Mouse (Mus musculus) midbrain, embryonic 11.5 days (tissue): Measurements from ENCODE around the gene Dgkz. TPM values are rescaled to one million over a fixed set of nuclear protein-coding genes. Genes with fewer than 3 reads are reported as not detected.

Experiments
- ATAC-seq: fragments of 200-750 bp; cut with Nextera tagmentation; 2 replicates; pipeline ENCODE4 v1.8.0; 2017; ENCODE audit warnings: moderate TSS enrichment, moderate library complexity; ENCODE audit not compliant: low FRiP score
- DNase-seq: peaks from one replicate; pipeline ENCODE4 v3.0.0; 2015; ENCODE audit warnings: low spot score; ENCODE audit errors: missing footprints
- H3K27ac ChIP-seq: fragments of 300-500 bp; sonication (generic); 2 replicates; pipeline ENCODE4 v1.5.1; 2014; ENCODE audit warnings: low read depth, low read length
- H3K27me3 ChIP-seq: fragments of 300-500 bp; sonication (generic); 2 replicates; pipeline ENCODE4 v1.6.1; 2014; ENCODE audit warnings: mild to moderate bottlenecking, low read length, moderate library complexity, mixed read lengths; ENCODE audit not compliant: control insufficient read depth, insufficient read depth
- H3K36me3 ChIP-seq: fragments of 300-500 bp; sonication (generic); 2 replicates; pipeline ENCODE4 v1.6.1; 2014; ENCODE audit warnings: mild to moderate bottlenecking, low read length, moderate library complexity, mixed read lengths; ENCODE audit not compliant: control insufficient read depth, insufficient read depth
- H3K4me1 ChIP-seq: fragments of 300-500 bp; sonication (generic); 2 replicates; pipeline ENCODE4 v1.6.1; 2014; ENCODE audit warnings: low read length; ENCODE audit not compliant: control insufficient read depth, insufficient read depth
- H3K4me2 ChIP-seq: fragments of 300-500 bp; sonication (generic); 2 replicates; pipeline ENCODE4 v1.6.1; 2014; ENCODE audit warnings: mild to moderate bottlenecking, moderate library complexity
- H3K4me3 ChIP-seq: fragments of 300-500 bp; sonication (generic); 2 replicates; pipeline ENCODE4 v1.5.1; 2014; ENCODE audit warnings: low read depth, low read length
- H3K9ac ChIP-seq: fragments of 300-500 bp; sonication (generic); 2 replicates; pipeline ENCODE4 v1.6.1; 2014; ENCODE audit warnings: low read length
- H3K9me3 ChIP-seq: fragments of 300-500 bp; sonication (generic); 2 replicates; pipeline ENCODE4 v1.6.1; 2016; ENCODE audit warnings: low read length; ENCODE audit not compliant: control insufficient read depth
- WGBS: fragments of 180-500 bp; shearing (Covaris S2); extraction: QIAGEN DNeasy Blood & Tissue Kit; methylation state at CpG from one replicate; pipeline ENCODE4 v1.1.7; 2014; 5-methylcytosine and 5-hydroxymethylcytosine counted together
- polyA plus RNA-seq: library from polyadenylated mRNA; unstranded; fragments of >200 nt; fragmentation: Nextera tagmentation; extraction: Ambion mirVana; gene quantifications from 2 replicates; pipeline ENCODE4 v1.2.1, GENCODE M21; 2014

Dgkz gene
- polyA plus RNA-seq, 1 experiment from 2014 or later = 23.7 TPM

- H3K9ac ChIP-seq = no peak overlapping the region
- 67% methylated on average over 8 of the region's 8 CpGs for WGBS
- DNase-seq (no peak), ATAC-seq (no peak)
- no peak overlapping the region for H3K4me3 ChIP-seq
- H3K4me2 ChIP-seq = no peak overlapping the region
- H3K4me1 ChIP-seq = peaks cover 31% of the 10 kb centered on the region
- no peaks in the 10 kb centered on the region for H3K27me3 ChIP-seq
- H3K36me3 ChIP-seq = peaks cover 9% of the 10 kb centered on the region
- H3K9me3 ChIP-seq = no peaks in the 10 kb centered on the region
- no peak overlapping the region; the same call in 1 of the 2 replicates for H3K27ac ChIP-seq
Measured at GRCm38 (mm10) chr2:91934016-91934415, 41.6 kb downstream of the Dgkz start.

GRCm38 (mm10) chr2:91933471-91933870, 42.2 kb downstream of the Dgkz start:
- no peaks in the 10 kb centered on the region for H3K9me3 ChIP-seq
- peaks cover 6% of the 10 kb centered on the region; the same call in 1 of the 2 replicates for H3K36me3 ChIP-seq
- H3K4me3 ChIP-seq = no peak overlapping the region
- H3K9ac ChIP-seq = peak overlapping the region; percentile 99
- peaks cover 31% of the 10 kb centered on the region for H3K4me1 ChIP-seq
- peak overlapping the region; percentile 94; the same call in 1 of the 2 replicates for H3K4me2 ChIP-seq
- no peak for DNase-seq
- no peak for ATAC-seq
- H3K27me3 ChIP-seq = no peaks in the 10 kb centered on the region
- peak overlapping the region; percentile 51; the same call in 1 of the 2 replicates for H3K27ac ChIP-seq
- 26% methylated on average over 9 of the region's 9 CpGs for WGBS

- Histone ChIP-seq H3K9ac (peak overlapping the region; percentile 99), H3K4me2 (peak overlapping the region; percentile 94), H3K9me3 (no peaks in the 10 kb centered on the region), H3K36me3 (peaks cover 6% of the 10 kb centered on the region; the same call in 1 of the 2 replicates), H3K4me3 (no peak overlapping the region), H3K27ac (peak overlapping the region; percentile 98), H3K27me3 (no peaks in the 10 kb centered on the region), H3K4me1 (peaks cover 34% of the 10 kb centered on the region)
- DNase-seq (peak; percentile 85), ATAC-seq (no peak)
- WGBS = 13% methylated on average over 6 of the region's 6 CpGs
Measured at GRCm38 (mm10) chr2:91932737-91933350, 42.8 kb downstream of the Dgkz start.

GRCm38 (mm10) chr2:91932160-91932711, 43.4 kb downstream of the Dgkz start, which contains the start of gene Mdk:
TSS of gene Mdk (minus strand) at chr2:91932297.
- whole genome bisulfite sequencing = under 1% methylated on average over 16 of the region's 16 CpGs

GRCm38 (mm10) chr2:91931328-91932159, 44.1 kb downstream of the Dgkz start:
- ATAC-seq = peak; percentile 86
- 1% methylated on average over 48 of the region's 50 CpGs for WGBS
- Histone ChIP-seq H3K36me3 (no peaks in the 10 kb centered on the region), H3K4me2 (peak overlapping the region; percentile 94), H3K4me1 (peaks cover 34% of the 10 kb centered on the region), H3K27ac (peak overlapping the region; percentile 98), H3K4me3 (peak overlapping the region; percentile 84), H3K27me3 (no peaks in the 10 kb centered on the region), H3K9me3 (no peaks in the 10 kb centered on the region), H3K9ac (peak overlapping the region; percentile 99)
- DNase-seq = peak; percentile 99

More at GRCm38 (mm10) chr2:91932160-91932711, 43.4 kb downstream of the Dgkz start, which contains the start of gene Mdk:
- peak within 1 kb of the TSS; percentile 94 for H3K4me2 ChIP-seq
- peak; percentile 96 for DNase-seq
- peak; percentile 17 for ATAC-seq
- H3K36me3 ChIP-seq = peaks cover 3% of the 10 kb centered on the region; the same call in 1 of the 2 replicates
- peak within 1 kb of the TSS; percentile 99 for H3K9ac ChIP-seq
- peak within 1 kb of the TSS; percentile 98 for H3K27ac ChIP-seq
- no peaks in the 10 kb centered on the region for H3K27me3 ChIP-seq
- H3K4me1 ChIP-seq = peaks cover 34% of the 10 kb centered on the region
- peak within 1 kb of the TSS; percentile 84 for H3K4me3 ChIP-seq
- no peaks in the 10 kb centered on the region for H3K9me3 ChIP-seq

GRCm38 (mm10) chr2:91930761-91931291, 44.8 kb downstream of the Dgkz start:
- Histone ChIP-seq H3K27ac (peak overlapping the region; percentile 98), H3K4me2 (peak overlapping the region; percentile 94)
- ATAC-seq = no peak; the same call in 1 of the 2 replicates

GRCm38 (mm10) chr2:91929936-91930335, 45.7 kb downstream of the Dgkz start:
- Histone ChIP-seq H3K36me3 (no peaks in the 10 kb centered on the region), H3K27me3 (peaks cover under 1% of the 10 kb centered on the region; the same call in 1 of the 2 replicates), H3K4me1 (peaks cover 34% of the 10 kb centered on the region), H3K4me2 (peak overlapping the region; percentile 94), H3K9ac (peak overlapping the region; percentile 99), H3K4me3 (peak overlapping the region; percentile 84), H3K27ac (peak overlapping the region; percentile 37), H3K9me3 (no peaks in the 10 kb centered on the region)
- DNase-seq (peak; percentile 98), ATAC-seq (no peak)
- WGBS = 6% methylated on average over 12 of the region's 12 CpGs

More at GRCm38 (mm10) chr2:91930761-91931291, 44.8 kb downstream of the Dgkz start:
- H3K36me3 ChIP-seq = no peaks in the 10 kb centered on the region
- peak overlapping the region; percentile 84 for H3K4me3 ChIP-seq
- no peaks in the 10 kb centered on the region for H3K9me3 ChIP-seq
- H3K27me3 ChIP-seq = no peaks in the 10 kb centered on the region
- H3K9ac ChIP-seq = peak overlapping the region; percentile 99
- WGBS = 0% methylated on average over 23 of the region's 23 CpGs
- DNase-seq = peak; percentile 94
- peaks cover 34% of the 10 kb centered on the region for H3K4me1 ChIP-seq

GRCm38 (mm10) chr2:91929455-91929854, 46.2 kb downstream of the Dgkz start:
- DNase-seq (peak; percentile 87), ATAC-seq (no peak)
- Histone ChIP-seq H3K27ac (no peak overlapping the region), H3K27me3 (peaks cover 5% of the 10 kb centered on the region; the same call in 1 of the 2 replicates), H3K4me1 (peaks cover 34% of the 10 kb centered on the region), H3K4me3 (peak overlapping the region; percentile 84; the same call in 1 of the 2 replicates), H3K4me2 (peak overlapping the region; percentile 94), H3K9me3 (no peaks in the 10 kb centered on the region), H3K9ac (peak overlapping the region; percentile 99; the same call in 1 of the 2 replicates), H3K36me3 (no peaks in the 10 kb centered on the region)
- WGBS = 47% methylated on average over 3 of the region's 3 CpGs
